Mouse (Mus musculus) embryonic fibroblast, embryonic 13.5 days (primary cell): ENCODE results near the gene Atp13a3. TPM values are rescaled to one million over a fixed set of nuclear protein-coding genes. Genes with fewer than 3 reads are reported as not detected.

Experiments
- H3K27ac ChIP-seq: 2 replicates; pipeline ENCODE4 v1.5.1; 2012; ENCODE audit warnings: low read length, control low read depth, inconsistent platforms; ENCODE audit not compliant: insufficient read depth
- H3K4me1 ChIP-seq: 2 replicates; pipeline ENCODE4 v1.6.1; 2011; ENCODE audit warnings: low read length; ENCODE audit not compliant: control insufficient read depth, insufficient read depth
- H3K4me3 ChIP-seq: 2 replicates; pipeline ENCODE4 v1.5.1; 2011; ENCODE audit warnings: mild to moderate bottlenecking, control low read depth, low read length; ENCODE audit not compliant: insufficient read depth
- CTCF ChIP-seq: IDR thresholded peaks from 2 replicates; pipeline ENCODE4 v1.5.1; 2011; ENCODE audit warnings: mild to moderate bottlenecking, control low read depth, low read length, moderate library complexity, borderline replicate concordance; ENCODE audit not compliant: insufficient read depth
- POLR2A ChIP-seq: IDR thresholded peaks from 2 replicates; pipeline ENCODE4 v1.6.1; 2011; ENCODE audit warnings: low read depth, mild to moderate bottlenecking, control low read depth, low read length, moderate library complexity
- polyA plus RNA-seq: library from polyadenylated mRNA; stranded (reverse); fragments of >200 nt; gene quantifications from 2 replicates; pipeline ENCODE4 v1.2.4, GENCODE M21; 2011; ENCODE audit warnings: low read depth; ENCODE audit not compliant: missing spikeins, insufficient read length

The Atp13a3 gene
- polyA plus RNA-seq, 1 experiment, result 103 TPM

DNA sequence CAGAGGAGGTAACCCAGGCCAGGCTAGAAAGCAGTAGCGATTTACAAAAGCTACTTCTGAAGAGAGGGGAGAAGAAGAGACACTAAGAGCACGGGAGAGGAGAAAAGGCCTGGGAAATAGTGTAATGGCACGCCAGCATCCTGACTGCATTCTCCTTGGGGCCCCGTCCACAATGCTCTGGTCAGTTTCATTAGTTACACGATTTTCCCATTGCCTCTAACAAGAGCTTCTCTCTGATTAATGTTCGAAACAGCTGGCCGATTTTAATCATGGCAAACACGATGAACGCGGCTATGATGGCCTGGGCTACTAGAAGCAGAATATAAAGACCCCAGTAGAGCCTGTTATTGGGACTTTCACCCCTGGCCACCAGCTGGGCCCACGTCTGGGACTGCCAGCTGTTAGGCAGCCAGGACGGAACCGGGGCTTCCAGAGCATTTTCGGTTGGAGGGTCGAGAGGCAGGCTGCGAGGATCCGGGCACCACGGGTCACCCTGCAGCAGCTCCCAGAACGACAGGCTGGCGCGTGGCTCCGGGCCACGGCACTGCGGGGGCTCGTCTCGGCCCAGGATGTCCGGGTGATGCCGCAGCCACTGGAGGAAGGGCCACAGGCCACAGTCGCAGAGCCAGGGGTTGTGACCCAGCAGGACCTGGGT, 97.7 kb downstream of the Atp13a3 start:
- TF ChIP-seq CTCF (no peak), POLR2A (no peak)
- Histone ChIP-seq H3K27ac (no peak overlapping the region), H3K4me1 (no peaks in the 10 kb centered on the region), H3K4me3 (peak overlapping the region; percentile 24; the same call in 1 of the 2 replicates)

DNA sequence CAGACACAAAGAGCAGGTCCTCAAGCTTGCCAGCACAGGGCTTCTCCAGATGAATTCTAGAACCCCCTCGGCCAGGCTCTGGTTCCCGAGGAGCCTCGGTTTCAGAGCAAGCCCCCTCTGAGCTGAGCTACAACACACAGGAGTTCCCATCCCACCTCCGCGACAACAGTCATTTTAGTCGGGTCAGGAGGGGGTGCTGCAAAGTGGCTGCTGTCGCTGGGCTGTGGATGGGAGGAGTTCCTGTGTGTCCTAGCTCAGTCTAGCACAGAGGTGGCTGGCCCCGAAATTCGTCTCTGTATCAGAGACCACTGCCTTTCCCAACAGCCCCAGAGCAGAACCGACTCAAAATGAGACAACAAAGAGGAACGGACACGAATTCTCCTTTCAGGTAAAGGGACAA, 98.5 kb downstream of the Atp13a3 start:
- Histone ChIP-seq H3K27ac (no peak overlapping the region), H3K4me1 (no peaks in the 10 kb centered on the region), H3K4me3 (no peak overlapping the region)
- TF ChIP-seq CTCF (no peak), POLR2A (no peak)

DNA sequence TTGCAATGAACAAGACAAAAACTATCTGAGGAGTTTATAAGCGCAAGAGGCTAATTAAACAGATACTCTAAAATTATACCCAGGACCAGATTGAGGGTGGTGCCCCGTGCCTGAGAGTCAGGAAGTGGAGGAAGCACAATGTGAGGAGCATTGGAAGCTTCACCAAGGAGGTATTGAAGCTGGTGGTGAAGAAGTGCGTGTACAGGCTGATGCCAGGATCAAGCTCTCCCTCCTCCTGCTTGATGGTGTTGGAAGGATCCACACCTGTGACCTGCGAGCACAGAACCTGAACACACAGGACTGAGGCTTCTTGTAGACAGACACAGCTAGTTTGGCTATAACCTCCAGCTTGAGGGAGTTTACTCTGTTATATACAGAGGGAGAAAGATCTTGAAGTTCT, 99.7 kb downstream of the Atp13a3 start:
- Histone ChIP-seq H3K4me3 (no peak overlapping the region), H3K4me1 (no peaks in the 10 kb centered on the region), H3K27ac (no peak overlapping the region)
- TF ChIP-seq POLR2A (no peak), CTCF (no peak)

DNA sequence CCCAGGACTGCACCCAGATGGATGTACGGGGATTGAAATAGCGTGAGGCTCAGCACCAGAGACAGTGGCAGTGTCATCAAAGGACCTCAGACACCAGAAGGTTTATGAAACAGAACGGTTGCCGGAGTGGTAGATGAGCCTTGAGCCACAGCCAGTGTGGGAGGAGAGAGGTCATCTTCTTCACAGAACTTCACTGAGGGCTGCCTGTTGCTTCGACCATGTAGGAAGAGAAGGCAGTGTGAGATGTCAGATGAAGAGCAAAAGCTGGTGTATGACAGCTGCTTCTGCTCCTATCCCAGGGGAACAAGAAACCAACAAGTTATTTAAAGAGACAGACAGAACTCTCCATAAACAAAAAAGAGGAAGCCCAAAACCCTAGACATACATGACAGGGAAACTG, 101.5 kb downstream of the Atp13a3 start:
- TF ChIP-seq CTCF (no peak), POLR2A (no peak)
- no peaks in the 10 kb centered on the region for H3K4me1 ChIP-seq
- H3K4me3 ChIP-seq, result no peak overlapping the region
- H3K27ac ChIP-seq, result no peak overlapping the region

DNA sequence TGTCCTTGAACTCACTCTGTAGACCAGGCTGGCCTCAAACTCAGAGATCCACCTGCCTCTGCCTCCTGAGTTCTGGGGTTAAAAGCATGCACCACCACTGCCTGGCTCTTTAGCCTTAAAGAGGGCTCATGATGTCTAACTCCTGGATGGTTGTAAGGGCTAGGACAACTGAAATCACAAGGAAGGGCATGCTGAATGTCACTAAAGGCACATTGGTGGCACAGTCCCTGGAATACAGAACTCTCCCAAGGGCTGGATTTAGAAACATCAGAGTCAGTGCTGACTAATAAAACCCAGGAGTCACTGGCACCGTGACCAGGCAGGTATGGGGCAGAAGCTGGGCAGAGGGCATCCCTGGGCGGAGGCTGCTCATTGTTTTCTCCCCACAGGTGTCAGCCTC, 102.4 kb downstream of the Atp13a3 start:
- Histone ChIP-seq H3K4me3 (no peak overlapping the region), H3K27ac (no peak overlapping the region), H3K4me1 (no peaks in the 10 kb centered on the region)
- no peak for TF ChIP-seq CTCF
- no peak for TF ChIP-seq POLR2A

DNA sequence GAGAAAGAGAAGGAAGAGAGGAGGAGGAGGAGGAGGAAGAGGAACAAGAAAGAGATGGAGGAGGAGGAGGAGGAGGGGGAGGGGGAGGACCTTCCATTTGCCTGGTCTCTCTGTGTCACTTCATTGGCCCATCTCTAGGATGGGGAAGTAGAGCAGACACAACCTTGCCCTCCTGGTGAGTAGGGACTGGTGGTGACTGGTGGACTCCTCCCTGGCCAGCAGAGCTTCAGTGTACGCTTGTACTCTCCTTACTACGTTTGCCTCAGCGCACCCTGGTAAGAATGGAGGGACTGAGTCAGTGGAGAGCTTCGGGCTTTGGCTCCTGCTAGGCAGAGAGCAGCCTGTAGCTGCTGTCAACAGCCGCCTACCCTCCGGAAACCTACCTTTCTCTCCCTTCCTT, 103.1 kb downstream of the Atp13a3 start:
- Histone ChIP-seq H3K27ac (no peak overlapping the region), H3K4me1 (no peaks in the 10 kb centered on the region), H3K4me3 (no peak overlapping the region)
- TF ChIP-seq CTCF, result no peak

DNA sequence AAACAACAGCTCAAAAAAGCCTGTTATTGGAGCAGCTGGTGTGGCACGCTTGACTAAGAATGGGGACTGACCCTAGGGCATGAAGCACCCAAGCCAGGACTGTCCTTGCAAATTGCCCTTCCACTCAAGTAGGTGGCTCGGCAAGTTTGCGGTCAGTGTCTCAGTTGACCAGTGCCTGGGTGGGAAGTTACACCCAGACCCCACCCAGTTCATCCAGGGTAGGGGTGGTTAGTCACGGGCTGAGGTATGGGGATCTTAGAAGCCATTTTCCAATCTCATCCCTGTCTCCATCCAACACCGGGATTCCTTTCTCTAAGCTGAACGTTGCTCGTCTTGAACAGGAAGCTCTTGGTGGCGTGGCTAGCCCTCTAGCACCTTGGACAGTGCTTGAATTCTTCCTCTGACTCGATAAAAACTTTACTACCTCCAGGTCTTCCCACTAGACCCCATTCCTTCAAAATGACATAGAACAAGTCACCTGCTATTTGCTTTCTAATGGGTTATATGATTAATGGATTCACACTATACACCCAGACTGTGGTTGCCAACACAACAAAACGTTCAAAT, 106.0 kb downstream of the Atp13a3 start:
- H3K4me1 ChIP-seq, result no peaks in the 10 kb centered on the region
- H3K4me3 ChIP-seq, result no peak overlapping the region
- no peak overlapping the region for H3K27ac ChIP-seq
- TF ChIP-seq CTCF (no peak), POLR2A (no peak)

GRCm38 (mm10) chr16:30297450-30297849, 108.3 kb downstream of the Atp13a3 start:
- Histone ChIP-seq H3K27ac (no peak overlapping the region), H3K4me1 (no peaks in the 10 kb centered on the region), H3K4me3 (no peak overlapping the region)
- TF ChIP-seq CTCF (no peak), POLR2A (no peak)

DNA sequence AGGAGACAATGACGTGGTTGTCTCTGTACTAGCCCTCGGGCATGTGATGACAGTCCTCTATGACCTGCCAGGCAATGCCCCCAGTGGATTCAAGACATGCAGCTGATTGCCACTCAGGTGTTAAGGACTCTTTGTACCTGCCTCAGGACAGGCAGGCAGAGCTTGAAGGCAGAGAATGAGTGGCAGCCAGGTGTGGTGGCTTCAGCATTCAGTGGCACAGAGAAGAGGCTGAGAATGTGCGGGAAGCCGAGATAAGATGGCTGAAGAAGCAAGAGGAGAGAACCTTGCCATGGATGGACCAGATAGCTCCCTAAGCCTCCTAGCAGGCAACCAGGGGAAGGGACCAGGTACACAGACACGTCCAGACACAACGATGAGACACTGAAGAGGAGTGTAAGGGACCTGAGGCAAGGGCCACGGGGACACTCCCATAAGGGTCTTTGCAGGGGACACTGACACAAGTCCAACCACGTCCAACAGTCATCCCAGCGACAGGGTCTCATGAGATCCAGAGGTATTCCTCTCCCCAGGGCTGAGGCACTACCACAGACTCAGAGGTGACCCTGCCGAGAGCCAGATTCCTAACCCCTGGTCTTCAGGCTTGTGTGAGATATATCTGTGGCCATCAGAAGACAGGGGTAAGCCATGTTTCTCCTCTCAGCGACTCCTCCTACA, 109.0 kb downstream of the Atp13a3 start:
- H3K4me3 ChIP-seq, result no peak overlapping the region
- TF ChIP-seq CTCF, result no peak
- no peak overlapping the region for H3K27ac ChIP-seq
- no peaks in the 10 kb centered on the region for H3K4me1 ChIP-seq

GRCm38 (mm10) chr16:30295106-30295505, 110.7 kb downstream of the Atp13a3 start:
- H3K4me1 ChIP-seq, result no peaks in the 10 kb centered on the region
- H3K27ac ChIP-seq, result no peak overlapping the region
- no peak overlapping the region for H3K4me3 ChIP-seq
- TF ChIP-seq POLR2A (no peak), CTCF (no peak)
